Mouse (Mus musculus): ENCODE data around the gene Myom1. TPM values are rescaled to one million over a fixed set of nuclear protein-coding genes. Genes with fewer than 3 reads are reported as not detected.

The Myom1 gene
- polyA plus RNA-seq, 1 experiment from 2014 or later = 1.5 TPM

- 85% methylated on average over 15 of the region's 15 CpGs for WGBS
- DNase-seq (ENCODE audit: low spot score) (no peak), ATAC-seq (ENCODE audit: low FRiP score) (no peak)
- no peak overlapping the region for H3K27ac ChIP-seq
- no peaks in the 10 kb centered on the region for H3K9me3 ChIP-seq (ENCODE audit: control insufficient read depth, low read length)
- no peaks in the 10 kb centered on the region for H3K4me1 ChIP-seq (replicated peaks; ENCODE audit: control insufficient read depth, insufficient read depth, low read length)
- no peak overlapping the region for H3K4me3 ChIP-seq (replicated peaks; ENCODE audit: low read length)
- no peak overlapping the region for H3K9ac ChIP-seq
- no peaks in the 10 kb centered on the region for H3K27me3 ChIP-seq (ENCODE audit: control insufficient read depth, insufficient read depth, low read length)
- H3K4me2 ChIP-seq (replicated peaks) = no peak overlapping the region
- H3K36me3 ChIP-seq (replicated peaks; ENCODE audit: control insufficient read depth, insufficient read depth) = no peaks in the 10 kb centered on the region
Observed at GRCm38 (mm10) chr17:71018616-71019308, 16.3 kb downstream of the Myom1 start.

GRCm38 (mm10) chr17:71019309-71019655, 16.8 kb downstream of the Myom1 start:
- Histone ChIP-seq H3K4me1 (replicated peaks; ENCODE audit: control insufficient read depth, insufficient read depth, low read length) (no peaks in the 10 kb centered on the region), H3K9me3 (ENCODE audit: control insufficient read depth, low read length) (no peaks in the 10 kb centered on the region), H3K36me3 (replicated peaks; ENCODE audit: control insufficient read depth, insufficient read depth) (no peaks in the 10 kb centered on the region), H3K27ac (no peak overlapping the region), H3K9ac (no peak overlapping the region), H3K27me3 (ENCODE audit: control insufficient read depth, insufficient read depth, low read length) (no peaks in the 10 kb centered on the region), H3K4me2 (replicated peaks) (no peak overlapping the region), H3K4me3 (replicated peaks; ENCODE audit: low read length) (no peak overlapping the region)
- ATAC-seq (ENCODE audit: low FRiP score) (no peak), DNase-seq (ENCODE audit: low spot score) (no peak)
- WGBS = 56% methylated on average over 6 of the region's 6 CpGs

- H3K4me3 ChIP-seq (replicated peaks; ENCODE audit: low read length) = no peak overlapping the region
- H3K36me3 ChIP-seq (replicated peaks; ENCODE audit: control insufficient read depth, insufficient read depth) = no peaks in the 10 kb centered on the region
- no peaks in the 10 kb centered on the region for H3K4me1 ChIP-seq (replicated peaks; ENCODE audit: control insufficient read depth, insufficient read depth, low read length)
- no peaks in the 10 kb centered on the region for H3K27me3 ChIP-seq (ENCODE audit: control insufficient read depth, insufficient read depth, low read length)
- no peak overlapping the region for H3K27ac ChIP-seq
- no peak overlapping the region; the same call in 1 of the 2 replicates for H3K9ac ChIP-seq
- 64% methylated on average over 9 of the region's 9 CpGs for WGBS
- DNase-seq (ENCODE audit: low spot score) (no peak), ATAC-seq (ENCODE audit: low FRiP score) (no peak)
- H3K4me2 ChIP-seq (replicated peaks) = no peak overlapping the region
- H3K9me3 ChIP-seq (ENCODE audit: control insufficient read depth, low read length) = no peaks in the 10 kb centered on the region
Observed at GRCm38 (mm10) chr17:71019860-71020259, 17.4 kb downstream of the Myom1 start.

GRCm38 (mm10) chr17:71022841-71023240, 20.4 kb downstream of the Myom1 start:
- DNase-seq (ENCODE audit: low spot score) = no peak
- Histone ChIP-seq H3K4me2 (replicated peaks) (no peak overlapping the region), H3K4me3 (replicated peaks; ENCODE audit: low read length) (no peak overlapping the region), H3K27me3 (ENCODE audit: control insufficient read depth, insufficient read depth, low read length) (no peaks in the 10 kb centered on the region), H3K9me3 (ENCODE audit: control insufficient read depth, low read length) (no peaks in the 10 kb centered on the region), H3K27ac (no peak overlapping the region), H3K36me3 (replicated peaks; ENCODE audit: control insufficient read depth, insufficient read depth) (no peaks in the 10 kb centered on the region), H3K9ac (no peak overlapping the region), H3K4me1 (replicated peaks; ENCODE audit: control insufficient read depth, insufficient read depth, low read length) (no peaks in the 10 kb centered on the region)
- no peak for ATAC-seq (ENCODE audit: low FRiP score)
- WGBS = 92% methylated on average over 13 of the region's 13 CpGs

- Histone ChIP-seq H3K36me3 (replicated peaks; ENCODE audit: control insufficient read depth, insufficient read depth) (no peaks in the 10 kb centered on the region), H3K9ac (no peak overlapping the region), H3K27ac (no peak overlapping the region), H3K4me2 (replicated peaks) (no peak overlapping the region), H3K9me3 (ENCODE audit: control insufficient read depth, low read length) (no peaks in the 10 kb centered on the region), H3K4me3 (replicated peaks; ENCODE audit: low read length) (no peak overlapping the region), H3K27me3 (ENCODE audit: control insufficient read depth, insufficient read depth, low read length) (no peaks in the 10 kb centered on the region), H3K4me1 (replicated peaks; ENCODE audit: control insufficient read depth, insufficient read depth, low read length) (no peaks in the 10 kb centered on the region)
- no peak for ATAC-seq (ENCODE audit: low FRiP score)
- WGBS = 95% methylated on average over 10 of the region's 10 CpGs
- DNase-seq (ENCODE audit: low spot score) = no peak
Observed at GRCm38 (mm10) chr17:71024071-71024470, 21.6 kb downstream of the Myom1 start.

- H3K9me3 ChIP-seq (ENCODE audit: control insufficient read depth, low read length) = no peaks in the 10 kb centered on the region
- no peak overlapping the region for H3K27ac ChIP-seq
- no peak overlapping the region for H3K4me3 ChIP-seq (replicated peaks; ENCODE audit: low read length)
- WGBS = 85% methylated on average over 8 of the region's 8 CpGs
- H3K36me3 ChIP-seq (replicated peaks; ENCODE audit: control insufficient read depth, insufficient read depth) = no peaks in the 10 kb centered on the region
- H3K9ac ChIP-seq = no peak overlapping the region
- no peak overlapping the region for H3K4me2 ChIP-seq (replicated peaks)
- ATAC-seq (ENCODE audit: low FRiP score) (no peak), DNase-seq (ENCODE audit: low spot score) (no peak)
- no peaks in the 10 kb centered on the region for H3K4me1 ChIP-seq (replicated peaks; ENCODE audit: control insufficient read depth, insufficient read depth, low read length)
- H3K27me3 ChIP-seq (ENCODE audit: control insufficient read depth, insufficient read depth, low read length) = no peaks in the 10 kb centered on the region
Observed at GRCm38 (mm10) chr17:71025922-71026321, 23.5 kb downstream of the Myom1 start.

GRCm38 (mm10) chr17:71027186-71027585, 24.8 kb downstream of the Myom1 start:
- H3K4me1 ChIP-seq (replicated peaks; ENCODE audit: control insufficient read depth, insufficient read depth, low read length) = no peaks in the 10 kb centered on the region
- DNase-seq (ENCODE audit: low spot score) (no peak), ATAC-seq (ENCODE audit: low FRiP score) (no peak)
- WGBS = 95% methylated on average over 3 of the region's 3 CpGs
- H3K27ac ChIP-seq = no peak overlapping the region
- no peak overlapping the region for H3K4me3 ChIP-seq (replicated peaks; ENCODE audit: low read length)
- no peak overlapping the region for H3K9ac ChIP-seq
- no peak overlapping the region for H3K4me2 ChIP-seq (replicated peaks)
- no peaks in the 10 kb centered on the region for H3K36me3 ChIP-seq (replicated peaks; ENCODE audit: control insufficient read depth, insufficient read depth)
- no peaks in the 10 kb centered on the region for H3K9me3 ChIP-seq (ENCODE audit: control insufficient read depth, low read length)
- no peaks in the 10 kb centered on the region for H3K27me3 ChIP-seq (ENCODE audit: control insufficient read depth, insufficient read depth, low read length)

DNA sequence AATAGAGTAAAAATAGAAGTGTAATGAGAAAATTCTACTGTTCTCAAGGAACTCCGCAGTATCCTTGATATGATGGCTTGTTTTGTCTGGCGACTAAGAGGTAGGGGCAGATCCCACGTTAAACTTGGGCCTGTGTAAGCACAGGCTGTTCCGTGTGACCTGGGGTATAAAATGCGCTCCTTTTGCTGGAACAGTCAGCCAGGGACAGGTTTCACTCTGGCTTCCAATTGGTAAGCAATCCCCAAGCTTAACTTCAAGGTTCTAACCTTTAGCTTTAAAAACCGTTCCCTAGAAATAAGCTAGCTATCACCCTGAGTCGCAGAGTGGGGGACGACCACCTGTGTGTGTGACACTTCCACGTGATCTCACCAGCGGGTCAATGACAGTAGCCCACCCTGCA, 30.3 kb downstream of the Myom1 start:
- Histone ChIP-seq H3K36me3 (replicated peaks; ENCODE audit: control insufficient read depth, insufficient read depth) (no peaks in the 10 kb centered on the region), H3K4me1 (replicated peaks; ENCODE audit: control insufficient read depth, insufficient read depth, low read length) (no peaks in the 10 kb centered on the region), H3K4me2 (replicated peaks) (no peak overlapping the region), H3K27me3 (ENCODE audit: control insufficient read depth, insufficient read depth, low read length) (no peaks in the 10 kb centered on the region), H3K27ac (no peak overlapping the region), H3K9me3 (ENCODE audit: control insufficient read depth, low read length) (no peaks in the 10 kb centered on the region), H3K9ac (no peak overlapping the region), H3K4me3 (replicated peaks; ENCODE audit: low read length) (no peak overlapping the region)
- WGBS = 83% methylated on average over 10 of the region's 10 CpGs
- no peak for DNase-seq (ENCODE audit: low spot score)
- no peak for ATAC-seq (ENCODE audit: low FRiP score)

DNA sequence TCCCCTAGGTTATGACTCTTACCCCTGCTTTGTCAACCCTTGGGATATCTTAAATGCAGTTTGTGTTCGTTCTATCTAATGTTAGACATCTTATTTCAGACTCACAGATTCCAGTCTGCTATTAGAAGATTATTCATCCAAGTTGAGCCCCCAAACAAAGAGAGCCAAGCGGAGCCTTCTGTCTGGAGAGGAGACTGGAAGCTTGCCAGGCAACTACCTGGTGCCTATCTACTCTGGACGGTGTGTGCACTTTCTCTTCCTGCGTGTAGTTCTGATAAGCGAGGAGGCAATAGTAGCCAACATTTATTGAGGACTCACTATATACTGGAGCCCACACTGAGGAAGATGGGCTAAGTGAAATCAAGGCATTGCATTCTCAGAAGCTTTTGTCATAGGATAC, 32.0 kb downstream of the Myom1 start:
- Histone ChIP-seq H3K4me1 (replicated peaks; ENCODE audit: control insufficient read depth, insufficient read depth, low read length) (0 out of 2 replicates have a peak, but pooled peaks cover under 1% of the 10 kb centered on the region), H3K4me2 (replicated peaks) (no peak overlapping the region), H3K27ac (no peak overlapping the region), H3K36me3 (replicated peaks; ENCODE audit: control insufficient read depth, insufficient read depth) (no peaks in the 10 kb centered on the region), H3K4me3 (replicated peaks; ENCODE audit: low read length) (no peak overlapping the region), H3K9ac (no peak overlapping the region), H3K27me3 (ENCODE audit: control insufficient read depth, insufficient read depth, low read length) (no peaks in the 10 kb centered on the region), H3K9me3 (ENCODE audit: control insufficient read depth, low read length) (no peaks in the 10 kb centered on the region)
- ATAC-seq (ENCODE audit: low FRiP score) = no peak
- DNase-seq (ENCODE audit: low spot score) = no peak
- WGBS = 83% methylated on average over 5 of the region's 5 CpGs

GRCm38 (mm10) chr17:71037188-71037587, 34.8 kb downstream of the Myom1 start:
- no peak for DNase-seq (ENCODE audit: low spot score)
- Histone ChIP-seq H3K4me2 (replicated peaks) (no peak overlapping the region), H3K9me3 (ENCODE audit: control insufficient read depth, low read length) (no peaks in the 10 kb centered on the region), H3K36me3 (replicated peaks; ENCODE audit: control insufficient read depth, insufficient read depth) (no peaks in the 10 kb centered on the region), H3K27me3 (ENCODE audit: control insufficient read depth, insufficient read depth, low read length) (no peaks in the 10 kb centered on the region), H3K27ac (no peak overlapping the region), H3K9ac (no peak overlapping the region), H3K4me3 (replicated peaks; ENCODE audit: low read length) (no peak overlapping the region), H3K4me1 (replicated peaks; ENCODE audit: control insufficient read depth, insufficient read depth, low read length) (peaks cover 8% of the 10 kb centered on the region; the same call in 1 of the 2 replicates)
- 86% methylated on average over 7 of the region's 7 CpGs for WGBS
- ATAC-seq (ENCODE audit: low FRiP score) = no peak

Measured in hindbrain, embryonic 14.5 days (tissue).